Mouse (Mus musculus): ENCODE data around the gene Dctd.

GRCm38 (mm10) chr8:48063526-48064072 lies 35.3 kb upstream of the Dctd start:
- no peak for TF ChIP-seq CTCF (IDR thresholded peaks at IDR 0.05)
- TF ChIP-seq EP300 (IDR thresholded peaks at IDR 0.05) = no peak
